Mouse (Mus musculus): ENCODE data around the gene Rap1b. TPM values are rescaled to one million over a fixed set of nuclear protein-coding genes. Genes with fewer than 3 reads are reported as not detected.

Rap1b gene
- polyA plus RNA-seq, 1 experiment, result 87.0 TPM

GRCm38 (mm10) chr10:117782056-117782455 lies 63.8 kb downstream of the Rap1b start:
- TF ChIP-seq CTCF (IDR thresholded peaks at IDR 0.05; ENCODE audit: borderline replicate concordance, extremely low read depth, insufficient read depth, insufficient read length) (no peak), POLR2A (IDR thresholded peaks at IDR 0.05; ENCODE audit: borderline replicate concordance, extremely low read depth, insufficient read depth, insufficient read length, poor library complexity, severe bottlenecking) (no peak)
- no peak for DNase-seq (ENCODE audit: low read depth)

DNA sequence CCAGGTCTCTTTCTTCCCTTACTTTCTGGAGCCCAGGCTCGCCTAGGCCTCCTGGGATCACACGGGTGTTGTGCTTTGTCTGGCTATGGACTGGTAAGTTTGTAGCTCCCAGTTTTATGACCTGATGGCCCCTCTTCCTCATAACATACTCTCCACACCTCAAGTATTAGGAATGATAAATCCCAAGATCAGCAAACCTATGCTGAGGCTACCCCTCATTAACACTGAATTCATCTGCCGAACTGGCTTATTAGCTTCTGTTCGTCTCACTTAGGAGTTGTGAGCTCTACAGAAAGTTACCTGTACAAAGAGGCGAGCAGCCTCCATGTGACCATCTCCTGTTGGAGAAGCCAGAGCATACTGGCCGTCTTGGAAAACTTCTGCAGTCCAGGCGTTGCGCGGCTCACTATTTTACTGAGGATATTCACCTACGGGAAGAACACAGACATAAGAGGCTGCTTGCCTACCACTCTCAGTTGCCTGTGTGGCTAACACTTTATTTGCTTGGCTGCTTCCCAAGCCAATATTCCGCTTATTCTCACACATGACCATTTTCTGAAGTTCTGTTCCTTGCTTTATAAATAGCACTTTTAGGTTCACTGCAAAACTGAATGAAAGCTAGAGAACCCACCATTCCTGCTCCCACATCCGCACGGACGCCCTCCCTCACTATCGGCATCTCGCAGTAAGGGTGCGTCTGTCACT lies 64.7 kb downstream of the Rap1b start:
- no peak for DNase-seq (ENCODE audit: low read depth)
- no peak for TF ChIP-seq POLR2A (IDR thresholded peaks at IDR 0.05; ENCODE audit: borderline replicate concordance, extremely low read depth, insufficient read depth, insufficient read length, poor library complexity, severe bottlenecking)
- no peak for TF ChIP-seq CTCF (IDR thresholded peaks at IDR 0.05; ENCODE audit: borderline replicate concordance, extremely low read depth, insufficient read depth, insufficient read length)

DNA sequence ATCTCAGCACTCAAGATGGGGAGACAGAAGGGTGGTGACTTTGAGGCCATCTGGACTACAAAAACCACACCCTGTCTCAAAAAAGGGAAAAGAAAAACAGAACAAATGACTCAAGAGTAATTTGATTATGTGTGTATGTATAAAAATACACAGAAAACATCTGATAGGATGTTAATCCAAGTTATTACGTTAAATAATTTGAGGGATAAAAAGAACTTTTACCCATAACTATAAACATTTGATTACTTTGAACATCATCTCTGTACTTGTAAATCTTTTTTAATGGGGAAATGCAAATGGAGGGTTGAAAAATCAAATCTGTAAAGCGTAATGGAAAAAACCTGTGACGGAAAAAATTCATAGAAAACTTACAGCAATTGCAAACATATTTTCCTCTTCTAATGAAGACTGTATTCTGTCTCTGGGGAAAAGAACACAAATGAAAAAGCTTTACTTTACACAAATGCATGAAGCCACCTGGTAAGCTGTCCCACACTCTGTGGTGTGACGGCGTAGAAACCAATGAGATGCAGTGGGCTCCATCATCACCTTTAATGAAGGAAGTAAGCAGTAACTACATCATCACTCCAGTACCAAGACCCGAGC lies 65.4 kb downstream of the Rap1b start:
- TF ChIP-seq POLR2A (IDR thresholded peaks at IDR 0.05; ENCODE audit: borderline replicate concordance, extremely low read depth, insufficient read depth, insufficient read length, poor library complexity, severe bottlenecking), result no peak
- TF ChIP-seq CTCF (IDR thresholded peaks at IDR 0.05; ENCODE audit: borderline replicate concordance, extremely low read depth, insufficient read depth, insufficient read length), result no peak
- DNase-seq (ENCODE audit: low read depth), result no peak

GRCm38 (mm10) chr10:117779581-117780305 lies 66.1 kb downstream of the Rap1b start:
- TF ChIP-seq CTCF (IDR thresholded peaks at IDR 0.05; ENCODE audit: borderline replicate concordance, extremely low read depth, insufficient read depth, insufficient read length) (no peak), POLR2A (IDR thresholded peaks at IDR 0.05; ENCODE audit: borderline replicate concordance, extremely low read depth, insufficient read depth, insufficient read length, poor library complexity, severe bottlenecking) (no peak)

DNA sequence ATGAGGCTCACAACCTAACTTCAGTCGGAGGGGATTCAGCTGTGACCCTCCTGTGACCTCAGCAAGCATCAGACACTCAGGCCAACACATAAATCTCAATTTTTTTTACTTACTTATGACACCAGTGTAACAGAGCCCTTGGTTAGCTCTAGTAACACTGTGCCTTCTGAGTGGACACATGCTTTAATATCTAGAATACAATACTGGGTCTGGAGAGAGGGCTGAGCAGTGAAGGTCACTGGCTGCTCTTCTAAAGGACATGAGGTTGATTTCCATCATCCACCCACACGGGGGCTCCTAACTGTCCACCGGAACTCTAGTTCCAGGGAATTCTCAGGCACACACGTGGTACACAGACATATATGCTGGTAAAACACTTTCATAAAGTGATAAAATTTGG lies 66.9 kb downstream of the Rap1b start:
- TF ChIP-seq POLR2A (IDR thresholded peaks at IDR 0.05; ENCODE audit: borderline replicate concordance, extremely low read depth, insufficient read depth, insufficient read length, poor library complexity, severe bottlenecking), result no peak
- TF ChIP-seq CTCF (IDR thresholded peaks at IDR 0.05; ENCODE audit: borderline replicate concordance, extremely low read depth, insufficient read depth, insufficient read length), result no peak
- no peak for DNase-seq (ENCODE audit: low read depth)

More at GRCm38 (mm10) chr10:117779581-117780305, 66.1 kb downstream of the Rap1b start:
- DNase-seq (ENCODE audit: low read depth), result no peak

DNA sequence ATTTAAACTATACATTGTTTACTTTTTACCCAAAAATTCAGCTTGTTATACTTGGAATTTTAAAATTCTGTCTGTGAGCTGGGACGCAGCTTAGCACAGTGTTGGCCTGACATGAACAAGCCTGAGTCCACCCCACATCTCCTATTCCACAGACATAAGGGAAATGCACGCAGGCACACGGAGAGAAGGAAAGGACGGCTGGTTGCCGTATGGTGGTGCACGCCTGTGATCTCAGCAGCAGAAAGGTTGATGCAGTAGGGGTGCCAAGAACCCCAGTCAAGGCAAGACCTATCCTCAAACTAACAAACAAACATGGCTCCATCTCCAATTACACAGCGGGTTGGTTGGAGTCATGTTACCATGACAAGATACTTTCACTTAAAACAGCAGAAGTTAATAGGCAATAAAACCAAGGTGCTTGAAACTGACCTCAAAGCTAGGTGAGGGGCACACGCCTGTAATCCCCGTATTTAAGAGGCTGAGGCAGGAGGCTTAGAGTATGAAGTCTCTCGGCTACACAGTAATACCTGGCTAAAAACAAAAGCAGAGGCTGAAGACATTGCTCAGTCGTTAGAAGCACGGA lies 67.4 kb downstream of the Rap1b start:
- TF ChIP-seq CTCF (IDR thresholded peaks at IDR 0.05; ENCODE audit: borderline replicate concordance, extremely low read depth, insufficient read depth, insufficient read length) (no peak), POLR2A (IDR thresholded peaks at IDR 0.05; ENCODE audit: borderline replicate concordance, extremely low read depth, insufficient read depth, insufficient read length, poor library complexity, severe bottlenecking) (no peak)
- no peak for DNase-seq (ENCODE audit: low read depth)

DNA sequence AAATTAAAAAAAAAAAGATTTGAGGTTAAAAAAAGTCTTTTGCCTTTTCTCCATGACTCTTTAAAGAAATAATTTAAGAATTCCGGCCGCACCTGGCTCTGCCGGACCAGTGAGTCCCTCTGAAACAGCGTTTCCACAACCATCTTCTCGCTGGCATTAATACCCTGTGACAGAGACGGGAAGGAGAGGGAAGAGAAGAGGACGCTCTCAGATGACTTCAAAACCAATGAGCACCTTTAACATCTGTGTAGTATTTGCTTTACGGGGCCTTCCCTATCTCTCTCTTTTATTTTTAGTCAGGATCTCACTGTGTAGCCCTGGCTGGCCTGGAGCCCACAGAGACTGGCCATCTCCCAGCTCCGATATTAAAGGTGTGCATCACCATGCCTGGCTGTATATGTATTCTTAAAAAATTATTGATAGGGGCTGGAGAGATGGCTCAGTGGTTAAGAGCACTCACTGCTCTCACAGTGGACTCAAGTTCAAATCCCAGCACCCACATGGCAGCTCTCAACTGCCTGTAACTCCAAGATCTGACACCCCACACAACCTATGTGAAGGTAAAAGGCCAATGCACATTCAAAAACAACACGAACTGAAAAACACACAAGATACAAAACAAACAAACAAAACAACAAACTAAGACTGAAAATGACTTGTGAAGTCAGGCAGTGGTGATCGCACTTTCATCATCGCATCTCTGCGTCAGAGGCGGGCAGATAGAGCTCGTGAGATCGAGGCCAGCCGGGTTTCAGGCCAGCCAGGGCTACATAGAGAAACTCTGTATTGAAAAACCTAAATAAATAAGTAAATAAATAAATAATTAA lies 68.1 kb downstream of the Rap1b start:
- no peak for DNase-seq (ENCODE audit: low read depth)
- TF ChIP-seq POLR2A (IDR thresholded peaks at IDR 0.05; ENCODE audit: borderline replicate concordance, extremely low read depth, insufficient read depth, insufficient read length, poor library complexity, severe bottlenecking) (no peak), CTCF (IDR thresholded peaks at IDR 0.05; ENCODE audit: borderline replicate concordance, extremely low read depth, insufficient read depth, insufficient read length) (no peak)

GRCm38 (mm10) chr10:117777103-117777470 lies 68.7 kb downstream of the Rap1b start:
- no peak for DNase-seq (ENCODE audit: low read depth)
- TF ChIP-seq CTCF (IDR thresholded peaks at IDR 0.05; ENCODE audit: borderline replicate concordance, extremely low read depth, insufficient read depth, insufficient read length) (no peak), POLR2A (IDR thresholded peaks at IDR 0.05; ENCODE audit: borderline replicate concordance, extremely low read depth, insufficient read depth, insufficient read length, poor library complexity, severe bottlenecking) (no peak)

- TF ChIP-seq POLR2A (IDR thresholded peaks at IDR 0.05; ENCODE audit: borderline replicate concordance, extremely low read depth, insufficient read depth, insufficient read length, poor library complexity, severe bottlenecking), result no peak
- TF ChIP-seq CTCF (IDR thresholded peaks at IDR 0.05; ENCODE audit: borderline replicate concordance, extremely low read depth, insufficient read depth, insufficient read length), result no peak
- DNase-seq (ENCODE audit: low read depth), result no peak
These were observed 69.3 kb downstream of the Rap1b start for GRCm38 (mm10) chr10:117776281-117777102.
